Mouse (Mus musculus): ENCODE results near the gene Tymp. TPM values are rescaled to one million over a fixed set of nuclear protein-coding genes. Genes with fewer than 3 reads are reported as not detected.

The Tymp gene
- polyA plus RNA-seq, 1 experiment from 2014 or later = 1.9 TPM

Other genes starting within 250 kb of the Tymp start
- gene Hdac10, start 248.3 kb downstream of the Tymp start, polyA plus RNA-seq (2015; fragmentation: Nextera tagmentation; extraction: Ambion mirVana) = 22.3 and 25.4 TPM in 2 replicates
- gene Mapk12, start 236.3 kb downstream of the Tymp start, polyA plus RNA-seq (2015; fragmentation: Nextera tagmentation; extraction: Ambion mirVana) = 9.1 and 11.7 TPM in 2 replicates
- gene Mapk11, start 227.4 kb downstream of the Tymp start, polyA plus RNA-seq (2015; fragmentation: Nextera tagmentation; extraction: Ambion mirVana) = 43.0 and 45.5 TPM in 2 replicates
- 101 and 130 TPM in 2 replicates for gene Plxnb2, start 196.3 kb downstream of the Tymp start, polyA plus RNA-seq (2015; fragmentation: Nextera tagmentation; extraction: Ambion mirVana)
- gene Dennd6b, start 180.5 kb downstream of the Tymp start, polyA plus RNA-seq (2015; fragmentation: Nextera tagmentation; extraction: Ambion mirVana) = 40.7 and 47.7 TPM in 2 replicates
- 68.5 and 71.7 TPM in 2 replicates for gene Ppp6r2, start 165.5 kb downstream of the Tymp start, polyA plus RNA-seq (2015; fragmentation: Nextera tagmentation; extraction: Ambion mirVana)
- 66.0 and 76.1 TPM in 2 replicates for gene Sbf1, start 61.7 kb downstream of the Tymp start, polyA plus RNA-seq (2015; fragmentation: Nextera tagmentation; extraction: Ambion mirVana)
- not detected in 2 replicates for gene Adm2, start 54.3 kb downstream of the Tymp start, polyA plus RNA-seq (2015; fragmentation: Nextera tagmentation; extraction: Ambion mirVana)
- not detected in 2 replicates for gene Miox, start 42.6 kb downstream of the Tymp start, polyA plus RNA-seq (2015; fragmentation: Nextera tagmentation; extraction: Ambion mirVana)
- gene Lmf2, start 21.4 kb downstream of the Tymp start, polyA plus RNA-seq (2015; fragmentation: Nextera tagmentation; extraction: Ambion mirVana) = 34.4 and 38.6 TPM in 2 replicates
- gene Ncaph2, start 21.3 kb downstream of the Tymp start, polyA plus RNA-seq (2015; fragmentation: Nextera tagmentation; extraction: Ambion mirVana) = 156 and 170 TPM in 2 replicates
- gene Sco2, start 3.2 kb downstream of the Tymp start, polyA plus RNA-seq (2015; fragmentation: Nextera tagmentation; extraction: Ambion mirVana) = 4.0 and 7.4 TPM in 2 replicates
- 0.98 and 3.4 TPM in 2 replicates for gene Odf3b, start 2.2 kb upstream of the Tymp start, polyA plus RNA-seq (2015; fragmentation: Nextera tagmentation; extraction: Ambion mirVana)
- not detected in 2 replicates for gene Klhdc7b, start 7.9 kb upstream of the Tymp start, polyA plus RNA-seq (2015; fragmentation: Nextera tagmentation; extraction: Ambion mirVana)
- gene Syce3, start 33.5 kb upstream of the Tymp start, polyA plus RNA-seq (2015; fragmentation: Nextera tagmentation; extraction: Ambion mirVana) = not detected in 2 replicates
- 0.94 and 0.97 TPM in 2 replicates for gene Cpt1b, start 48.8 kb upstream of the Tymp start, polyA plus RNA-seq (2015; fragmentation: Nextera tagmentation; extraction: Ambion mirVana)
- gene C730034F03Rik, start 52.5 kb upstream of the Tymp start, polyA plus RNA-seq (2015; fragmentation: Nextera tagmentation; extraction: Ambion mirVana) = 5.3 and 6.7 TPM in 2 replicates
- 0.16 TPM in 1 of 2 replicates, not detected in the other for gene Gm44502, start 52.7 kb upstream of the Tymp start, polyA plus RNA-seq (2015; fragmentation: Nextera tagmentation; extraction: Ambion mirVana)
- gene Chkb, start 52.9 kb upstream of the Tymp start, polyA plus RNA-seq (2015; fragmentation: Nextera tagmentation; extraction: Ambion mirVana) = 67.3 and 70.9 TPM in 2 replicates
- 47.3 and 53.2 TPM in 2 replicates for gene Mapk8ip2, start 76.9 kb upstream of the Tymp start, polyA plus RNA-seq (2015; fragmentation: Nextera tagmentation; extraction: Ambion mirVana)
- gene Arsa, start 100.4 kb upstream of the Tymp start, polyA plus RNA-seq (2015; fragmentation: Nextera tagmentation; extraction: Ambion mirVana) = 12.7 and 13.7 TPM in 2 replicates
- 7.1 and 9.5 TPM in 2 replicates for gene Shank3, start 122.6 kb upstream of the Tymp start, polyA plus RNA-seq (2015; fragmentation: Nextera tagmentation; extraction: Ambion mirVana)
- gene Acr, start 191.3 kb upstream of the Tymp start, polyA plus RNA-seq (2015; fragmentation: Nextera tagmentation; extraction: Ambion mirVana) = 1.2 and 1.8 TPM in 2 replicates
- gene Rabl2, start 214.9 kb upstream of the Tymp start, polyA plus RNA-seq (2015; fragmentation: Nextera tagmentation; extraction: Ambion mirVana) = 55.1 and 56.4 TPM in 2 replicates

All from forebrain, embryonic 13.5 days (tissue).